Mouse (Mus musculus): ENCODE results near the gene Ascl1.

The Ascl1 gene

DNA sequence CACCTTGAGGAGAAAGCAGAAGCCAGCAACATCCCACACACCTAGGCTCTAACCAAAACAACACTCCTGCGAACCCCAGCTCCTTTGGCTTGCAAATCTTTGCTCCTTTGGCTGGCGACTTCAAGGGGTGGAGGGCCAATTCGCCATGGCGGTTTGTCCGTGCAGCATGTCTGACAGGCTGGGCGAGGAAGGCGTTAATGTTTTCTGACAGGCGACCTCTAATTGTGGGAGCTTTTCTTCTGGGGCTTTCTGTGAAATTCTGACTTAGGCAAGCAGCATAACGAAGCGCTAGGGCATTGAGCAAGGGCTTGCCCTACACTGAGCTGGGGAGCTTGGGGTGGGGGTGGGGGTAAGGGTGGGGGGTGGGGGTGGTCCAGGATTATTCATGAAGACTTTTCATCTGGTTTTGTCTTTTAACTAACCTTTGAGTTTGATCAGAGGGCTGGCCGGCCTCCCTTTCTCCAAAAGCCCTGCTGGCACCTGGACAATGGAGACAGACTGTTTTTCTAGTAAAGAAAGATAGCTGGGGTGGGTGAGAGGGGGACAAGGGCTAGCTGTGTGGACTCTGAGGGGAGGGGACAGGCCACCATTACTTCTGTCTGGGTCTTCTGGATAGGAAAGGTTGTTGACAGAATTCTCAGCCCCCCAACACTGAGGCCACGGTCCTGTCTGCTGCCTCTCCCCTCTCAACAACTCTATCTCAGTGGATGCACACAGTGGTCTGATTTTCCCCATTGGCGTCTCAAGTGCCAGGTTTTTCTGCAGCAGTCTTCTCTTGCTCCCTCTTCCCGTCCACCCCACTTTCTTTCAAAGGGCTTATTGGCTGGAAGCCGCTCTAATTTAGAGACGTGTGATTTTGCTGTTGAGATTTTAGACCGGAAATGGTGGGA, 8.4 kb downstream of the Ascl1 start:
- no peak for DNase-seq

DNA sequence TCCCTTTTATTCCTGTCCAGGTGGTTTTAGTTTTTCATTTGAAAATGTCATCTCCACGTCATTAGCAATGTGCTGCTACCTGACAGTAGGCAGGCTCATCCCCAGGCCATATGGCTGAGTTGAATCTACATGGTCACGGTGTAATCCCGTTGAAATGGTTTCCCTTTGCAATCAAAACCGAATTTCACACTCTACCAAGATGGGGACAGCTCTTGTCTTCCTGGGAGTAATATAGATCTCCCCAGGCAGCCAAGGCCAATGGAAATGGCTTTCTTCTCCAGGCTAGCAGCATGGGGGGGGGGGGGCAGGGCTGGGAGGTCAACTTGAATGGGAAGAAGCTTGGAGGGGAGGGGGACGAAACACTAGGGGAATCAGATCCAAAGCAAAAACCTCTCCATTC, 15.6 kb downstream of the Ascl1 start:
- no peak for DNase-seq

DNA sequence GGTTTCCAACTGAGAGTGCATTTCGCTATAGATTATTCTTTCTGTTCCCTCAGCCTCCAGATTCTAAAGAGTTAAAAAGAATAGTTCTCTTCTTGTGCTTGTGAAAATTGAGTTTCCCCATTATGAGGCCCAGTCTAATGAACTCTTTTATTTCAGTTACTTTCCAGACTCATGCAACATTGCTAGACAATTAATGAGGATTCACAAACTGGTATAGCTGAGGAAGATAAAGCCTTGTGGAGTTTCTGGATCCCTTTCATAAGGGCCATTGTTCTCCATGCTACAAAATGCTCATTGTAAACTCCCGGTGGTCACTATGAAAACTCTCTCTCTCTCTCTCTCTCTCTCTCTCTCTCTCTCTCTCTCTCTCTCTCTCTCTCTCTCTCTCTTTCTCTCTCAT, 18.5 kb downstream of the Ascl1 start:
- DNase-seq, result no peak

- DNase-seq, result no peak
Measured at GRCm38 (mm10) chr10:87473475-87474131, 19.9 kb downstream of the Ascl1 start.

GRCm38 (mm10) chr10:87450777-87451176, 42.7 kb downstream of the Ascl1 start:
- DNase-seq, result no peak

DNA sequence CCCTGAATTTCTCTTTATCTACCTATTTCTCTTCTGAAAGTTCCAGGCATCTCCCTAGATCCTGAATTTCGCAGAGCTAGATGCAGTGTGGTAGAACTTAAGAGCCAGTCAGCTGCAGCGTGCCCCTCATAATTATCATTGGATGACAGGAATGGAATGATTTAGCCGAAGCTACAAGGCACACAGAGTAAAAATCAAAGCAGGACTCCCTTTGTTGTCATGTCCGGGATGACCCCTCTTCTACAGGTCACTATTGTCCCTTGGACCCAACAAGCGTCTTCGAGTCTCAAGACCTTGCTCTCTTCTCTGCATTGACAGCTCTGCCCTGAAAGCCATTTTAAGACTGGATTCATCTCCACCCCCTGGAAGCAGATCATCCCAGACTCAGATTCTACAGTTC, 44.1 kb downstream of the Ascl1 start:
- no peak for DNase-seq

- no peak for DNase-seq
Measured at GRCm38 (mm10) chr10:87448257-87448656, 45.2 kb downstream of the Ascl1 start.

- no peak for DNase-seq
Measured at GRCm38 (mm10) chr10:87447754-87448095, 45.7 kb downstream of the Ascl1 start.

- DNase-seq, result no peak
Measured at GRCm38 (mm10) chr10:87446829-87447753, 46.4 kb downstream of the Ascl1 start.

GRCm38 (mm10) chr10:87446139-87446828, 47.2 kb downstream of the Ascl1 start:
- no peak for DNase-seq
